ENCODE assay signal across 8 mouse cellular contexts in the genomic region with DNA sequence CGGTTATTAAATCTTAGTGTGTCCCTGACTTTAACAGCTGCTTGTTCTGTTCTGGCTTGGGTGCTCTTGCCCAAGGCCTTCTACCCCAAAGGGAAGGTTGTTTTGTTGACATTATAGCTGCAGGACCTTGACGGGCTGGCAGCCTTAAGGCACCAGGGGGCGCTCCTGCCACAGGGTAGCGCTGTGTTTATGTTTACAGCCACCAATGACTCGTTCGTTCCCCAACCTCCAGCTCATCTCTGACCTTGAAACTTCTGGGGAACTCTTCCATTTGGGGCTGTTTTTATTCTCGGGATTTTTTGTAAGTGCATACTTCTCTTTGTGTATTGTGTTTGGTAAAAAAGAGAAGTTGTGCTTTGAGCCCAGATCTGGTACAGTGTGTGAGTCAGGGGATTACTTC. TPM values are rescaled to one million over a fixed set of nuclear protein-coding genes. Genes with fewer than 3 reads are reported as not detected.
DNase-seq lines count a peak whose midpoint lies in the region; ATAC-seq and TF ChIP-seq lines count a peak whose summit lies in the region.

No protein-coding gene starts in this region.

- TF ChIP-seq POLR2A in limb, embryonic 14.5 days (IDR thresholded peaks at IDR 0.05; ENCODE audit: borderline replicate concordance, extremely low read depth, insufficient read depth, insufficient read length), result no peak
- no peak for TF ChIP-seq POLR2A in spleen, adult 2 months (IDR thresholded peaks at IDR 0.05; ENCODE audit: low read depth, low read length)

- peak; percentile 99 for TF ChIP-seq CTCF in spleen, adult 2 months (IDR thresholded peaks at IDR 0.05; ENCODE audit: extremely low read depth, insufficient read depth, insufficient read length, insufficient replicate concordance)

- peak overlapping the region; percentile 91 for H3K4me2 ChIP-seq in embryonic facial prominence, embryonic 15.5 days (replicated peaks)
- H3K4me2 ChIP-seq in limb, embryonic 14.5 days (replicated peaks; ENCODE audit: low read depth, low read length, severe bottlenecking), result peak overlapping the region; percentile 91
- peak overlapping the region; percentile 68 for H3K4me2 ChIP-seq in midbrain, embryonic 16.5 days (ENCODE audit: low read length)

- H3K27me3 ChIP-seq in embryonic facial prominence, embryonic 15.5 days, result no peaks in the 10 kb centered on the region
- H3K27me3 ChIP-seq in limb, embryonic 14.5 days (ENCODE audit: control insufficient read depth, insufficient read depth, low read length), result no peaks in the 10 kb centered on the region
- no peaks in the 10 kb centered on the region for H3K27me3 ChIP-seq in midbrain, embryonic 16.5 days (ENCODE audit: control insufficient read depth, insufficient read depth, low read depth, low read length)
- no peaks in the 10 kb centered on the region for H3K27me3 ChIP-seq in spleen, adult 2 months (ENCODE audit: control insufficient read depth, insufficient read depth, low read length)

- peaks cover 28% of the 10 kb centered on the region for H3K4me1 ChIP-seq in embryonic facial prominence, embryonic 15.5 days
- H3K4me1 ChIP-seq in limb, embryonic 14.5 days (ENCODE audit: control insufficient read depth, insufficient read depth, low read length), result peaks cover 19% of the 10 kb centered on the region
- H3K4me1 ChIP-seq in midbrain, embryonic 16.5 days (ENCODE audit: control insufficient read depth, insufficient read depth, low read length), result peaks cover 23% of the 10 kb centered on the region
- peaks cover 16% of the 10 kb centered on the region; the same call in 1 of the 2 replicates for H3K4me1 ChIP-seq in spleen, adult 2 months (ENCODE audit: control insufficient read depth, insufficient read depth, insufficient read length)

- H3K4me3 ChIP-seq in embryonic facial prominence, embryonic 15.5 days (replicated peaks), result peak overlapping the region; percentile 98
- peak overlapping the region; percentile 99 for H3K4me3 ChIP-seq in limb, embryonic 14.5 days (replicated peaks; ENCODE audit: low read length)
- peak overlapping the region; percentile 99 for H3K4me3 ChIP-seq in midbrain, embryonic 16.5 days (ENCODE audit: low read depth, low read length)
- H3K4me3 ChIP-seq in spleen, adult 2 months (ENCODE audit: extremely low read depth, insufficient read depth, insufficient read length), result peak overlapping the region; percentile 75

- no peaks in the 10 kb centered on the region for H3K9me3 ChIP-seq in embryonic facial prominence, embryonic 15.5 days (replicated peaks)
- H3K9me3 ChIP-seq in limb, embryonic 14.5 days (ENCODE audit: control insufficient read depth, low read length), result no peaks in the 10 kb centered on the region
- no peaks in the 10 kb centered on the region for H3K9me3 ChIP-seq in midbrain, embryonic 16.5 days (replicated peaks; ENCODE audit: control insufficient read depth, low read length, poor library complexity, severe bottlenecking)

- H3K9ac ChIP-seq in embryonic facial prominence, embryonic 15.5 days, result no peak overlapping the region
- no peak overlapping the region for H3K9ac ChIP-seq in limb, embryonic 14.5 days (ENCODE audit: low read depth, low read length, severe bottlenecking)
- no peak overlapping the region for H3K9ac ChIP-seq in midbrain, embryonic 16.5 days (ENCODE audit: low read depth, low read length)

- peak; percentile 93 for DNase-seq in A20 (ENCODE audit: low read depth, low spot score)
- peak; percentile 79 to 90 for DNase-seq in adrenal gland, postnatal 4 days (ENCODE audit: low spot score in 2 of 2)
- DNase-seq in heart, adult 9 months (ENCODE audit: low spot score in 2 of 2), result peak; percentile 71 to 87
- peak; percentile 94 for DNase-seq in kidney, adult 9 months
- peak; percentile 80 for DNase-seq in limb, embryonic 14.5 days (ENCODE audit: low spot score)
- peak; percentile 72 to 85 for DNase-seq in spleen, adult 2 months (ENCODE audit: low read depth in 1 of 2, low spot score in 2 of 2)

- WGBS in embryonic facial prominence, embryonic 15.5 days, result under 1% methylated on average over 7 of the region's 7 CpGs
- WGBS in limb, embryonic 14.5 days, result under 1% methylated on average over 7 of the region's 7 CpGs
- WGBS in midbrain, embryonic 16.5 days, result under 1% methylated on average over 7 of the region's 7 CpGs
- 0% methylated on average over 7 of the region's 7 CpGs for WGBS in spleen, adult 2 months

- no peak; the same call in 1 of the 2 replicates for ATAC-seq in embryonic facial prominence, embryonic 15.5 days (ENCODE audit: insufficient number of reproducible peaks, low FRiP score, low TSS enrichment, low read depth)
- ATAC-seq in limb, embryonic 14.5 days (ENCODE audit: low FRiP score, low read depth), result no peak
- no peak for ATAC-seq in midbrain, embryonic 16.5 days

- H3K36me3 ChIP-seq in embryonic facial prominence, embryonic 15.5 days, result peaks cover 37% of the 10 kb centered on the region
- H3K36me3 ChIP-seq in limb, embryonic 14.5 days (ENCODE audit: control insufficient read depth, insufficient read depth, low read length), result peaks cover 42% of the 10 kb centered on the region
- peaks cover 19% of the 10 kb centered on the region for H3K36me3 ChIP-seq in midbrain, embryonic 16.5 days (ENCODE audit: control insufficient read depth, insufficient read depth, low read length)
- H3K36me3 ChIP-seq in spleen, adult 2 months (ENCODE audit: control insufficient read depth, insufficient read depth, low read length), result peaks cover 10% of the 10 kb centered on the region; the same call in 1 of the 2 replicates

- no peak overlapping the region; the same call in 1 of the 2 replicates for H3K27ac ChIP-seq in embryonic facial prominence, embryonic 15.5 days (replicated peaks)
- no peak overlapping the region for H3K27ac ChIP-seq in limb, embryonic 14.5 days (replicated peaks; ENCODE audit: low read depth, low read length)
- no peak overlapping the region for H3K27ac ChIP-seq in midbrain, embryonic 16.5 days (ENCODE audit: low read length)
- no peak overlapping the region; the same call in 1 of the 2 replicates for H3K27ac ChIP-seq in spleen, adult 2 months (ENCODE audit: insufficient read depth, low read length)

RNA-seq across cellular contexts. Expression of a gene that starts 1.1 kb away (rescaled TPM):
- 100 to 1,000 TPM; 417 to 454 TPM for total RNA-seq in adrenal gland, postnatal 4 days (2021)
- polyA plus RNA-seq in embryonic facial prominence, embryonic 15.5 days (2015; fragmentation: Nextera tagmentation; extraction: Ambion mirVana), result 102 and 106 TPM in 2 replicates
- 80.8 and 85.4 TPM in 2 replicates for polyA plus RNA-seq in limb, embryonic 14.5 days (2012; rRNA removed)
- polyA plus RNA-seq in limb, embryonic 14.5 days (2014; fragmentation: Nextera tagmentation; extraction: Ambion mirVana), result 102 and 106 TPM in 2 replicates
- polyA plus RNA-seq in midbrain, embryonic 16.5 days (2015; fragmentation: Nextera tagmentation; extraction: Ambion mirVana), result 77.8 and 84.5 TPM in 2 replicates
- polyA plus RNA-seq in spleen, adult 2 months (2012; rRNA removed), result 77.5 and 79.7 TPM in 2 replicates

RNA-seq across cellular contexts. Expression of a gene that starts 1.4 kb away (rescaled TPM):
- 10 to 100 TPM; 48.2 to 53.9 TPM for total RNA-seq in adrenal gland, postnatal 4 days (2021)
- 47.9 and 48.0 TPM in 2 replicates for polyA plus RNA-seq in embryonic facial prominence, embryonic 15.5 days (2015; fragmentation: Nextera tagmentation; extraction: Ambion mirVana)
- 56.8 and 57.3 TPM in 2 replicates for polyA plus RNA-seq in limb, embryonic 14.5 days (2012; rRNA removed)
- 41.7 and 45.8 TPM in 2 replicates for polyA plus RNA-seq in limb, embryonic 14.5 days (2014; fragmentation: Nextera tagmentation; extraction: Ambion mirVana)
- polyA plus RNA-seq in midbrain, embryonic 16.5 days (2015; fragmentation: Nextera tagmentation; extraction: Ambion mirVana), result 39.8 and 47.5 TPM in 2 replicates
- 27.2 and 28.0 TPM in 2 replicates for polyA plus RNA-seq in spleen, adult 2 months (2012; rRNA removed)

RNA-seq across cellular contexts. Expression of a gene that starts 26.7 kb away (rescaled TPM):
- total RNA-seq in adrenal gland, postnatal 4 days (2021), result 10 to 100 TPM; 24.5 to 25.2 TPM
- 197 and 220 TPM in 2 replicates for polyA plus RNA-seq in embryonic facial prominence, embryonic 15.5 days (2015; fragmentation: Nextera tagmentation; extraction: Ambion mirVana)
- 86.0 and 118 TPM in 2 replicates for polyA plus RNA-seq in limb, embryonic 14.5 days (2012; rRNA removed)
- polyA plus RNA-seq in limb, embryonic 14.5 days (2014; fragmentation: Nextera tagmentation; extraction: Ambion mirVana), result 107 and 117 TPM in 2 replicates
- 4.8 and 5.0 TPM in 2 replicates for polyA plus RNA-seq in midbrain, embryonic 16.5 days (2015; fragmentation: Nextera tagmentation; extraction: Ambion mirVana)
- 3.0 and 4.8 TPM in 2 replicates for polyA plus RNA-seq in spleen, adult 2 months (2012; rRNA removed)

RNA-seq across cellular contexts. Expression of a gene that starts 38.1 kb away (rescaled TPM):
- total RNA-seq in adrenal gland, postnatal 4 days (2021), result 10 to 100 TPM; 10.7 to 13.6 TPM
- polyA plus RNA-seq in embryonic facial prominence, embryonic 15.5 days (2015; fragmentation: Nextera tagmentation; extraction: Ambion mirVana), result 8.5 and 8.7 TPM in 2 replicates
- 6.3 and 6.5 TPM in 2 replicates for polyA plus RNA-seq in limb, embryonic 14.5 days (2012; rRNA removed)
- 5.6 and 6.5 TPM in 2 replicates for polyA plus RNA-seq in limb, embryonic 14.5 days (2014; fragmentation: Nextera tagmentation; extraction: Ambion mirVana)
- polyA plus RNA-seq in midbrain, embryonic 16.5 days (2015; fragmentation: Nextera tagmentation; extraction: Ambion mirVana), result 9.4 and 10.9 TPM in 2 replicates
- 5.0 and 6.4 TPM in 2 replicates for polyA plus RNA-seq in spleen, adult 2 months (2012; rRNA removed)

RNA-seq across cellular contexts. Expression of a gene that starts 49.1 kb away (rescaled TPM):
- total RNA-seq in adrenal gland, postnatal 4 days (2021), result not detected
- not detected in 2 replicates for polyA plus RNA-seq in embryonic facial prominence, embryonic 15.5 days (2015; fragmentation: Nextera tagmentation; extraction: Ambion mirVana)
- not detected in 2 replicates for polyA plus RNA-seq in limb, embryonic 14.5 days (2012; rRNA removed)
- polyA plus RNA-seq in limb, embryonic 14.5 days (2014; fragmentation: Nextera tagmentation; extraction: Ambion mirVana), result not detected in 2 replicates
- not detected in 2 replicates for polyA plus RNA-seq in midbrain, embryonic 16.5 days (2015; fragmentation: Nextera tagmentation; extraction: Ambion mirVana)
- polyA plus RNA-seq in spleen, adult 2 months (2012; rRNA removed), result not detected in 2 replicates

Comparison
In these comparisons a context has a peak if more than half of its experiments do, and no peak if none do; other contexts are left out.
1. RNA of a gene that starts 26.7 kb away (polyA plus RNA-seq): 197 to 220 TPM in embryonic facial prominence, embryonic 15.5 days and 86.0 to 118 TPM in limb, embryonic 14.5 days; 4.8 to 5.0 TPM in midbrain, embryonic 16.5 days and 3.0 to 4.8 TPM in spleen, adult 2 months; every median in the first group is over 10 times any median in the second.
2. Peak in every context shown above with its lines, with median percentiles within 50 percentile points of each other: DNase-seq, H3K4me2 ChIP-seq and H3K4me3 ChIP-seq.